Mouse (Mus musculus): ENCODE data around the gene Nat9. TPM values are rescaled to one million over a fixed set of nuclear protein-coding genes. Genes with fewer than 3 reads are reported as not detected.

Nat9 gene
- 22.0 and 23.8 TPM in 2 replicates for polyA plus RNA-seq (2015; fragmentation: Nextera tagmentation; extraction: Ambion mirVana)

DNA sequence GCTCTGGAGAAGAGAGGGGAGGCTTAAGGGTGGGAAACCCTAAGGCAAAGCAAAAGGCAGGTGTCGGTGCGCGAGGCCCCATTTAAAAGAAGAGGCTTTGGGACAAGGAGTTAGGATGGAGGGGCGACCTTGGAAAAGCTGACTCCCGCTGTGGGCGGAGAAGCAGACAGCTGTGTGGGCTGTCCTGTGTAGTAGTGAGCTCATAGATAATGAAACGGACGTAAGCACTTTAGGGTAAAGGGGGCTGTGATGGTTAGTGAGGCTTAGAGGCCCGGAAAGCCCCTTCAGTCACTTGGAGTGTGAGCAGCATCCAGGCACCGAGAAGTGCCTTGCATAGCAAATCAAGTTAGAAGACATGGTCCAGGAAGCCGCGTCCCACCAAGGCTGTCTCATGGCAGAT, at the start of gene Nat9:
TSS of gene Nat9 (minus strand) at position 167 of the 400 bp plus-strand sequence.
- H3K36me3 ChIP-seq = no peaks in the 10 kb centered on the region
- peak within 1 kb of the TSS; percentile 83 for H3K27ac ChIP-seq
- peaks cover 24% of the 10 kb centered on the region for H3K4me1 ChIP-seq
- peak; percentile 8; the same call in 1 of the 2 replicates for ATAC-seq (ENCODE audit: borderline replicate concordance, extremely low read depth, low FRiP score, low TSS enrichment)
- H3K4me2 ChIP-seq = peak within 1 kb of the TSS; percentile 76
- peak within 1 kb of the TSS; percentile 72 for H3K9ac ChIP-seq
- no peaks in the 10 kb centered on the region for H3K9me3 ChIP-seq
- H3K4me3 ChIP-seq = peak within 1 kb of the TSS; percentile 58
- WGBS = 5% methylated on average over 12 of the region's 12 CpGs
- H3K27me3 ChIP-seq = no peaks in the 10 kb centered on the region

- Histone ChIP-seq H3K4me1 (peaks cover 27% of the 10 kb centered on the region), H3K27ac (no peak overlapping the region), H3K27me3 (peaks cover 35% of the 10 kb centered on the region; the same call in 1 of the 2 replicates), H3K9me3 (no peaks in the 10 kb centered on the region), H3K4me3 (no peak overlapping the region), H3K9ac (no peak overlapping the region), H3K4me2 (no peak overlapping the region), H3K36me3 (no peaks in the 10 kb centered on the region)
- no peak for ATAC-seq (ENCODE audit: borderline replicate concordance, extremely low read depth, low FRiP score, low TSS enrichment)
- WGBS = 16% methylated on average over 5 of the region's 5 CpGs
These were observed 48.9 kb upstream of the Nat9 start for GRCm38 (mm10) chr11:115236570-115236969.

- WGBS = 61% methylated on average over 15 of the region's 15 CpGs
- no peak overlapping the region for H3K9ac ChIP-seq
- H3K36me3 ChIP-seq = no peaks in the 10 kb centered on the region
- H3K27ac ChIP-seq = no peak overlapping the region
- H3K4me2 ChIP-seq = no peak overlapping the region
- no peaks in the 10 kb centered on the region for H3K9me3 ChIP-seq
- no peak overlapping the region for H3K4me3 ChIP-seq
- H3K4me1 ChIP-seq = peaks cover 32% of the 10 kb centered on the region
- H3K27me3 ChIP-seq = peaks cover 29% of the 10 kb centered on the region; the same call in 1 of the 2 replicates
- ATAC-seq (ENCODE audit: borderline replicate concordance, extremely low read depth, low FRiP score, low TSS enrichment) = no peak
These were observed 46.8 kb upstream of the Nat9 start for GRCm38 (mm10) chr11:115234320-115235044.

DNA sequence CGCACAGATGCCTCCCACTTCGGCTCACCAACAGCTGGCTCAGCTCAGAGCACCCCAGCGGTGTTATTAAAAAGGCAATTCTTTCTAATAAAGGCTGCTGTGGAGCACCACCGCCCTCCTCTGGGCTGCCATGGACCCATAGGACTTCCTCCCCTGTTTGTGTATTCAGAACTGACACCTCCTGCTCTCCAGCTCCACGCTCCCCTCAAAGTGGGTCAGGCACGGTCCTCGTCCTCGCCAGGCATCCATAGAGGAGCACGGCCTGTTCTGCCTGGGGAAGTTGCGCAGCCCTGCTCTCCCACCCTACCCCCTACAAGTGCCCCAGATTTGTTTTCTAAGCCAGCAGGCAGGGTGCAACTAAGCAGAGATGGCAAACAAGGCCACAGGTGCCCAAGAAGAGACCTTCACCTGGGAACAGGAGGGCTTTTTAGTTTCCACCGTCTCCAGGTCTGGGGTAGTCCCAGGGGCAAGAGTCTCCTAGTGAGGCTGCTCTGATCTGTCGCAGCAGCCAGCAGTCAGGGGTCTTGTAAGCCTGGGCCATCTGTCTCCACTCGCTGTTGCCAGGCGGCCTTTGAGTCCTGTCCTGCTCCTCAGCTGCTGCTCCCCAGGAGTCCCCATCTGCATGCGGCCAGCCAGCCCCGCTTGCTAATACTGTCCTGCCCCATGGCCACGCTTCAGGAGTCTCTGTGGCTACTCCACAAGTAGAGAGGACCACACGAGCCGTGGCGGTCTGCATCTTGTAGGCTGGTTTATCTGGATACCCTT, 46.0 kb upstream of the Nat9 start:
- H3K9ac ChIP-seq = no peak overlapping the region
- H3K4me3 ChIP-seq = no peak overlapping the region
- no peaks in the 10 kb centered on the region for H3K36me3 ChIP-seq
- H3K27me3 ChIP-seq = peaks cover 23% of the 10 kb centered on the region; the same call in 1 of the 2 replicates
- no peak overlapping the region for H3K27ac ChIP-seq
- 66% methylated on average over 20 of the region's 20 CpGs for WGBS
- no peak overlapping the region for H3K4me2 ChIP-seq
- H3K4me1 ChIP-seq = peaks cover 32% of the 10 kb centered on the region
- ATAC-seq (ENCODE audit: borderline replicate concordance, extremely low read depth, low FRiP score, low TSS enrichment) = no peak
- no peaks in the 10 kb centered on the region for H3K9me3 ChIP-seq

DNA sequence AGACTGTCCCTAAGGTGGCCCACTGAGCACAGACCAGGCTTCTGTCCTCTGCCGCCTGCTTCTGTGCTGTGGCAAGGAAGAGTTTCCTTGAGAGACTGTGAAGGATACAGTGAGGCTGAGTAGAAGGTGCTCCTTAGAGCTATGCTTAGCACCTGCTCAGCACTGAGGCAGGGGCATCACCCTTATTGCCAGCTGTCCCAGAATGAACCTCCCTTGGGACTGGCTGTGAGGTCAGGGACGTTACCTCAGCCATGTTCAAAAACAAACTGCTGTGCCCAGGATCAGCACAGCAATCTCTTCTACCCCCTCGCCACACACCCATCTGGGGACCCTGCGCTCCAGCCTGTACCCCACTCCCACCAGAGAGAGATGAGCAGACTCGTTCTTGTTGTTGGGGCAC, 45.2 kb upstream of the Nat9 start:
- Histone ChIP-seq H3K4me3 (no peak overlapping the region), H3K4me2 (no peak overlapping the region), H3K9me3 (no peaks in the 10 kb centered on the region), H3K4me1 (peaks cover 32% of the 10 kb centered on the region), H3K27ac (no peak overlapping the region), H3K36me3 (no peaks in the 10 kb centered on the region), H3K27me3 (peaks cover 20% of the 10 kb centered on the region; the same call in 1 of the 2 replicates), H3K9ac (no peak overlapping the region)
- no peak for ATAC-seq (ENCODE audit: borderline replicate concordance, extremely low read depth, low FRiP score, low TSS enrichment)
- 80% methylated on average over 5 of the region's 5 CpGs for WGBS

DNA sequence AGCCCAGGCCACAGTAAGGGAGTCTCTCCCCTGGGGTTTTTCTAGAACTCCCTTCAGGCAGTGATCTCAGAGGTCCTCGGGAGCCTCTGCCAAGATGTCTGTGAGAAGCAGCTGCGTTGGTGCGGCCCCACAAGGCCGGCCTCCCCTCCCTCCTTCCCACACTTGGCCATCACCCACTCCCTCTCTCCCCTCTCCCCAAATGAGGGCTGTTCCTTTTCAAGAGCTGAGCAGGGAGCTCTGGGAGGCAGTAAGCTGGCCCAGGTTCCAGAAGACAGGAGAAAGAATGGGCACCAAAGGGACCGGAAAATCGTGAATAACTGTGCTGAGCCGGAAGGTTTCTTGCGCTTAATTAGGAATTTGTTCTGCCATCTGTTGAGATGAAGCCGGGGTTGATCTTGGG, 44.3 kb upstream of the Nat9 start:
- Histone ChIP-seq H3K9ac (no peak overlapping the region), H3K36me3 (no peaks in the 10 kb centered on the region), H3K27ac (0 out of 2 replicates have a peak overlapping the region, but pooled peaks have one; percentile 33), H3K9me3 (no peaks in the 10 kb centered on the region), H3K4me2 (no peak overlapping the region), H3K4me3 (no peak overlapping the region), H3K4me1 (peaks cover 36% of the 10 kb centered on the region), H3K27me3 (peaks cover 20% of the 10 kb centered on the region; the same call in 1 of the 2 replicates)
- ATAC-seq (ENCODE audit: borderline replicate concordance, extremely low read depth, low FRiP score, low TSS enrichment) = no peak; the same call in 1 of the 2 replicates
- WGBS = 51% methylated on average over 9 of the region's 9 CpGs

DNA sequence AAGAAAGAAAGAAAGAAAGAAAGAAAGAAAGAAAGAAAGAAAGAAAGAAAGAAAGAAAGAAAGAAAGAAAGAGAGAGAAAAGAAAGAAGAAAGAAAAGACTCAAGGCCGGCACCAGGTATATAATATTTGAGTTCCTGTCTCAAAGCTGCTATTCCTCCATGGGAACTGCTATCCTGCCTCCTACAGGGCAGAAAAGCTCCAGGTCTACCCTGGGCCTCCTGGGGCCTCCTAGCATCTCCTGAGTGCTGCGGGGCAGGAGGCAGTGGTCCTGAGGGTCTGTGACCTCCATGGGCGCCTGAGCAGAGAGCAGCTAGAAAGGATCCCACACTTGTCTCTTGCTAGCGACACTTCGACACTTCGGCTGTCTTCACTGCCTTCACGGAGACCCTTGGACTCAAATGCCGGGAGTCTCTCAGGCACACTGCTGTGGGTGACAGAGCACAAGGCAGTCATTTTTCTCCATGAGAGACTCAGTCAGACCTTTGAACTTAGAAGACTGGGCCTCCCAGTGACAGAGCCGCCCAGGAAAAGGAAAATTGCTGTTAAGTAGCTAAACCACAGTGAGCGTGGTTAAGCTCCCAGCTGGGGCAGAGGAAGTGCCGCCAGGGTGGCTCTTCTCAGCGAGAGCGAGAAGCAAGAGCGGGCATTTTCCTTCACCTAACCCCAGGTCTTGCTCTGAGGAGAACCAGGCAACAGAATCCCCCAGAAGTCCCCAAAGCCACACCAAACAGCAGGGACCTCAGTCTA, 43.7 kb upstream of the Nat9 start:
- no peak overlapping the region for H3K4me2 ChIP-seq
- H3K36me3 ChIP-seq = no peaks in the 10 kb centered on the region
- peaks cover 20% of the 10 kb centered on the region; the same call in 1 of the 2 replicates for H3K27me3 ChIP-seq
- WGBS = 42% methylated on average over 14 of the region's 14 CpGs
- H3K27ac ChIP-seq = 0 out of 2 replicates have a peak overlapping the region, but pooled peaks have one; percentile 33
- H3K4me1 ChIP-seq = peaks cover 36% of the 10 kb centered on the region
- H3K4me3 ChIP-seq = no peak overlapping the region
- no peak for ATAC-seq (ENCODE audit: borderline replicate concordance, extremely low read depth, low FRiP score, low TSS enrichment)
- no peak overlapping the region for H3K9ac ChIP-seq
- no peaks in the 10 kb centered on the region for H3K9me3 ChIP-seq

DNA sequence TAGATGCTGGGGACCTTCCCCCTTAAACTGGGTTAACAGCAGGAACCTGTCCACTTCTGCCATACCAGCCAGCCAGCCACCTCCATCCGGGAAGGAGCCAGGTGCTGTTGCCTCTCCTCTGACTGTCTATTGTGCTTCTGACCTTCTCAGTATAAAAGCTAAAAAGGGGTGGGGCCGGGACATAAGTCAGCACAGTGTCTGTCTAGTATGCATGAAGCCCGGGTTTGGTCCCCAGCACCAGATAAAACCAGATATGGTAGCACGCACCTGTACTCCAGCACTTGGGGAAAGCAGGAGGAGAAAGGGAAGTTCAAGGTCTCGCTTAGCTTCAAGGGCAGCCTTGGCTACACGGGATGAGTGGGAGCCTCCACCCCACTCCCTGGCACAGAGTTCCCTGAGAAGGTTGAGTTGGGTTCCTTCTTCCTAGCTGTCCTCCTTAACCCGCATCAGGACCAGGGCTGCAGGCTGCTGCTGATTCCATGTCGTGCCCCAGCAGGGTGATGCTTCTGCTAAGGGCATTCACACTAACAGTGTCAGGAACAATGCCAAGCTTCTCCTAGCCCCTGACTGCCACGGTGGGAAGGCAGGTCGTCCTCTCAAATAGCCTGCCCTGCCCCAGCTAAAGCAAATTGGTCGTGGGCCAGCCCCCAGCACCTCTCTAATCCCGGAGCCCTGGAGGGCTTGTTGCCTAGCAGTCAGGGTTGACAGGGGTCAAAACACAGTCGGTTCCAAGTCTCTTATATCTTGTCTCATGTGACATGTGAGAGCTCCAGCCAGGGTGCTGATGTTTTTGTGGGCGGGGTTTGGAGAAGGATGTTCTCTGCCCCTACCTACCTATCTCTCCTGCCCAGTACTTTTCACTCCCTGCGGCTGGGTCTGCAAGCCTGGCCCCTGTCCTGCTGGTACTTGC, 41.6 kb upstream of the Nat9 start:
- Histone ChIP-seq H3K36me3 (no peaks in the 10 kb centered on the region), H3K9ac (no peak overlapping the region), H3K4me3 (no peak overlapping the region), H3K4me2 (no peak overlapping the region), H3K4me1 (peaks cover 32% of the 10 kb centered on the region), H3K9me3 (no peaks in the 10 kb centered on the region), H3K27ac (no peak overlapping the region), H3K27me3 (peaks cover 16% of the 10 kb centered on the region; the same call in 1 of the 2 replicates)
- ATAC-seq (ENCODE audit: borderline replicate concordance, extremely low read depth, low FRiP score, low TSS enrichment) = no peak
- 49% methylated on average over 15 of the region's 15 CpGs for WGBS

- WGBS = 47% methylated on average over 7 of the region's 7 CpGs
- H3K4me2 ChIP-seq = no peak overlapping the region
These were observed 40.8 kb upstream of the Nat9 start for GRCm38 (mm10) chr11:115228430-115228829.

DNA sequence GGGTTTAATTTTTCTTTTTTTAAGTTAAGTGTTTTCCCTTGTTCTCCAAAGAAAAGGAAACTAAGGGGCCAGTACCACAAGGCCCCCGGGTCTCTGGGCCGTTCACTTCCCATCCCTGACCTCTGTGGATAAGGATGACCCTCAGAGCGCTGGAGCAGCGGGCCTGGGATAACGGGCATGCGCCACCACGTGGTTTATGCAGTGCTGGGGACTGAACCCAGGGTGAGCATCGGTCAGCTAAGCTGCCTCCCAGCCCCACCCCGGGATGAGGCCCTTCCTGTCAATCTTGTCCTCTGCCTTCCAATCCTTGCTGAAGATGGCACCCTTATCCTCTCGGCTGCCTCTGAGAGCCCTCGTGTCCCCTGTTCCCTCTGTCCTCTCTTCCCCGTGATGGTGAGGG, 40.0 kb upstream of the Nat9 start:
- H3K4me1 ChIP-seq = peaks cover 43% of the 10 kb centered on the region
- no peak overlapping the region for H3K9ac ChIP-seq
- no peaks in the 10 kb centered on the region for H3K9me3 ChIP-seq
- no peak overlapping the region for H3K27ac ChIP-seq
- H3K27me3 ChIP-seq = peaks cover 21% of the 10 kb centered on the region
- no peak overlapping the region for H3K4me3 ChIP-seq
- 48% methylated on average over 12 of the region's 12 CpGs for whole genome bisulfite sequencing
- no peaks in the 10 kb centered on the region for H3K36me3 ChIP-seq
- no peak for ATAC-seq (ENCODE audit: borderline replicate concordance, extremely low read depth, low FRiP score, low TSS enrichment)
- no peak overlapping the region for H3K4me2 ChIP-seq

More at GRCm38 (mm10) chr11:115228430-115228829, 40.8 kb upstream of the Nat9 start:
- Histone ChIP-seq H3K4me3 (no peak overlapping the region), H3K36me3 (no peaks in the 10 kb centered on the region), H3K27me3 (peaks cover 18% of the 10 kb centered on the region), H3K4me1 (peaks cover 35% of the 10 kb centered on the region), H3K9ac (no peak overlapping the region), H3K9me3 (no peaks in the 10 kb centered on the region), H3K27ac (no peak overlapping the region)
- ATAC-seq (ENCODE audit: borderline replicate concordance, extremely low read depth, low FRiP score, low TSS enrichment) = no peak

Data from lung, embryonic 15.5 days (tissue).